Mouse (Mus musculus) thymus, adult 2 months (tissue): ENCODE data around the gene Pcbd2.
"Not testable (repeated sequence)": the region's sequence is repeated elsewhere in the genome, so short reads cannot be mapped to it uniquely, and the experiment has no call there.

Source experiments
- CTCF ChIP-seq: fragments of 200-500 bp; IDR thresholded peaks from 2 replicates; pipeline ENCODE4 v1.5.1; 2012; ENCODE audit warnings: mild to moderate bottlenecking, control low read depth, low read length, moderate library complexity, borderline replicate concordance; ENCODE audit not compliant: control insufficient read depth, poor library complexity, insufficient read depth; ENCODE audit errors: extremely low read depth
- POLR2A ChIP-seq: fragments of 200-500 bp; IDR thresholded peaks from 2 replicates; pipeline ENCODE4 v1.6.1; 2012; ENCODE audit warnings: mild to moderate bottlenecking, low read length, control low read depth, moderate library complexity; ENCODE audit not compliant: control insufficient read depth, poor library complexity, insufficient read depth; ENCODE audit errors: extremely low read depth

DNA sequence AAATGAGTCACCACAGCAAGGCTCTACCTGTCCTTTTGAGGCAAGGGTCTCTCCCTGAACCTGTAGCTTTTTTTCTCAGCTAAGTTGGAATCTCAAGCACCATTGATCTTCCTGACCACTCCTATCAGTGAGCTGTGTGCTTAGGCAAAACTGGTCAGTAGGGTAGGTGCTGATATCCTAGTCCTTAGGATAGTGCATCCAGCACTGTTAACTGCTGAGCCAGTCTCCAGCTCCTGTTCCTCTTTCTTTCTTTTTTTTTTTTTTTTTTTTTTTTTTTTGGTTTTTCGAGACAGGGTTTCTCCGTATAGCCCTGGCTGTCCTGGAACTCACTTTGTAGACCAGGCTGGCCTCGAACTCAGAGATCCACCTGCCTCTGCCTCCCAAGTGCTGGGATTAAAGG, 31.2 kb upstream of the Pcbd2 start:
- TF ChIP-seq CTCF, POLR2A: not testable (repeated sequence)
